Mouse (Mus musculus) G1E (cell line): ENCODE data around the gene Rdh5.

Experiments used
- CTCF ChIP-seq: IDR thresholded peaks from 2 replicates; pipeline ENCODE4 v1.5.1; 2012; ENCODE audit warnings: low read depth, low read length, inconsistent platforms, mixed read lengths
- GATA1 ChIP-seq: IDR thresholded peaks from 2 replicates; pipeline ENCODE4 v1.6.1; 2012; ENCODE audit warnings: borderline replicate concordance, low read length, inconsistent platforms, mixed read lengths
- POLR2AphosphoS5 ChIP-seq: IDR thresholded peaks from 2 replicates; pipeline ENCODE4 v1.6.1; 2012; ENCODE audit warnings: low read depth, low read length, inconsistent platforms; ENCODE audit not compliant: insufficient replicate concordance
- TAL1 ChIP-seq: conservative IDR thresholded peaks from 2 replicates; pipeline ENCODE4 v1.6.1; 2012; ENCODE audit warnings: low read depth, low read length, inconsistent platforms, mixed read lengths

DNA sequence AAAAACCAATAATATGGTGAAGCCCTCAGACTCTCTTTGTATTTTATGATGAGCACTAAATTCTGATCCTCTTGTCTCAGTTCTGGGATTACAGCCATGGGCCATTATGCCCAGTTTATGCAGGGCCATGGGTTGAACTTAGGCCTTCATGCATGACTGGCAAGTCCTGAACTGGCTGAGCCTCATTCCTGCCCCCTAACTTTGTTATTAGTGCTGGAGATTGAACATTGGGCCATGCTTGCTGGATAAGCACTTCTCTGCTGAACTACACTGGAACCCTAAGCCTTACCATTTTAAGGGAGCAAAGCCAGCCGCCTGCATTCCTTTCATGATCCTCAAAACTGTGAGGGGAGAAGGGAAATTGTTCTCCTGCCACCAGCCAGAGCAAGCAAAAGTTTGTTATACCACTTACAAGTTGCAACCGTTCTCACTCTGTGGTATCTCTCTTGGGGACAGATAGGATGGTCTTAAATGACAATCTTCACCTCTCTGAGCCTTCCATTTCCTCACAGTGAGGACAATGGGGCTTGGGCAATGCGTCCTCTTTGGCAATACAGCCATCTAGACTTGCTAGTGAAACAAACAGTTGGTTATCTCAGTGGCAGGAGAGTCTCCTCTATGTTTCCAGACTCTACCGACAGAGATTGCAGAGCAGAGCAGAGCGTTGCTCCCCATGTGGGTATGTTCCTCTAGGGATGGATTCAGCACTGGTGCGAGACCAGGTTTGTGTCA lies 22.8 kb downstream of the Rdh5 start:
- no peak for TF ChIP-seq CTCF
- TF ChIP-seq GATA1: no peak
- TF ChIP-seq POLR2AphosphoS5: no peak
- no peak for TF ChIP-seq TAL1
